Comparison of ENCODE assay signal across 8 mouse cellular contexts in genomic region chr17:28177540-28178046, GRCm38 (mm10). TPM values are rescaled to one million over a fixed set of nuclear protein-coding genes. Genes with fewer than 3 reads are reported as not detected.
DNase-seq lines count a peak whose midpoint lies in the region; ATAC-seq and TF ChIP-seq lines count a peak whose summit lies in the region.

No protein-coding gene starts in this region.

- H3K4me2 ChIP-seq in heart, embryonic 15.5 days, result peak overlapping the region; percentile 94
- H3K4me2 ChIP-seq in liver, embryonic 12.5 days, result peak overlapping the region; percentile 89
- H3K4me2 ChIP-seq in neural tube, embryonic 14.5 days (ENCODE audit: low read depth, low read length), result peak overlapping the region; percentile 72

- peak; percentile 71 for ATAC-seq in heart, embryonic 15.5 days (replicated peaks; ENCODE audit: insufficient number of reproducible peaks, insufficient read depth, low FRiP score, low read depth)
- ATAC-seq in liver, embryonic 12.5 days, result peak; percentile 65
- peak; percentile 59 for ATAC-seq in neural tube, embryonic 14.5 days (ENCODE audit: low read depth)

- peak overlapping the region; percentile 77 for H3K4me3 ChIP-seq in layer of hippocampus, adult 2 months
- peak overlapping the region; percentile 92 for H3K4me3 ChIP-seq in heart, embryonic 15.5 days
- peak overlapping the region; percentile 72 for H3K4me3 ChIP-seq in liver, embryonic 12.5 days
- H3K4me3 ChIP-seq in neural tube, embryonic 14.5 days (ENCODE audit: low read depth, low read length), result peak overlapping the region; percentile 86

- TF ChIP-seq CTCF in layer of hippocampus, adult 2 months (conservative IDR thresholded peaks at IDR 0.05), result no peak

- H3K9ac ChIP-seq in heart, embryonic 15.5 days, result peak overlapping the region; percentile 97
- H3K9ac ChIP-seq in liver, embryonic 12.5 days, result peak overlapping the region; percentile 80
- H3K9ac ChIP-seq in neural tube, embryonic 14.5 days (replicated peaks; ENCODE audit: low read depth, low read length), result peak overlapping the region; percentile 97

- no peaks in the 10 kb centered on the region for H3K27me3 ChIP-seq in heart, embryonic 15.5 days
- H3K27me3 ChIP-seq in liver, embryonic 12.5 days (replicated peaks), result peaks cover 3% of the 10 kb centered on the region; the same call in 1 of the 2 replicates
- H3K27me3 ChIP-seq in neural tube, embryonic 14.5 days (ENCODE audit: control insufficient read depth, insufficient read depth, low read length), result no peaks in the 10 kb centered on the region; the same call in 1 of the 2 replicates

- no peaks in the 10 kb centered on the region for H3K9me3 ChIP-seq in heart, embryonic 15.5 days (replicated peaks)
- H3K9me3 ChIP-seq in liver, embryonic 12.5 days (replicated peaks), result no peaks in the 10 kb centered on the region
- H3K9me3 ChIP-seq in neural tube, embryonic 14.5 days (ENCODE audit: control insufficient read depth, low read length), result no peaks in the 10 kb centered on the region

- peak overlapping the region; percentile 98 for H3K27ac ChIP-seq in layer of hippocampus, adult 2 months
- H3K27ac ChIP-seq in heart, embryonic 15.5 days, result peak overlapping the region; percentile 92
- H3K27ac ChIP-seq in liver, embryonic 12.5 days, result peak overlapping the region; percentile 79
- H3K27ac ChIP-seq in neural tube, embryonic 14.5 days (ENCODE audit: low read depth, low read length), result peak overlapping the region; percentile 91

- DNase-seq in layer of hippocampus, adult 2 months (ENCODE audit: low spot score in 2 of 2), result no peak
- DNase-seq in layer of hippocampus, postnatal 36 days, result no peak
- peak; percentile 57 for DNase-seq in brain, adult 2 months (ENCODE audit: low read depth, low spot score)
- DNase-seq in gastrocnemius, postnatal 4 days (ENCODE audit: low spot score in 2 of 2), result no peak
- no peak for DNase-seq in cerebellum, adult 11 months

- 8% methylated on average over 18 of the region's 22 CpGs for WGBS in heart, embryonic 15.5 days
- WGBS in liver, embryonic 12.5 days (ENCODE audit: insufficient replicate concordance), result 18% methylated on average over 11 of the region's 22 CpGs
- WGBS in neural tube, embryonic 14.5 days, result 20% methylated on average over 8 of the region's 22 CpGs

- H3K4me1 ChIP-seq in heart, embryonic 15.5 days (replicated peaks), result peaks cover 61% of the 10 kb centered on the region
- H3K4me1 ChIP-seq in liver, embryonic 12.5 days, result peaks cover 72% of the 10 kb centered on the region
- peaks cover 14% of the 10 kb centered on the region for H3K4me1 ChIP-seq in neural tube, embryonic 14.5 days (ENCODE audit: control insufficient read depth, insufficient read depth, low read length)

- H3K36me3 ChIP-seq in heart, embryonic 15.5 days, result no peaks in the 10 kb centered on the region
- H3K36me3 ChIP-seq in liver, embryonic 12.5 days, result no peaks in the 10 kb centered on the region
- H3K36me3 ChIP-seq in neural tube, embryonic 14.5 days (ENCODE audit: control insufficient read depth, insufficient read depth, low read length), result peaks cover 4% of the 10 kb centered on the region; the same call in 1 of the 2 replicates

RNA-seq across cellular contexts. Expression of gene Zfp523, which starts 0.7 kb away (rescaled TPM):
- total RNA-seq in layer of hippocampus, adult 2 months (2021), result 100 to 1,000 TPM; 104 to 106 TPM
- 100 to 1,000 TPM; 101 to 112 TPM for total RNA-seq in layer of hippocampus, postnatal 36 days (2021)
- 17.3 and 25.3 TPM in 2 replicates for polyA plus RNA-seq in heart, embryonic 15.5 days (2015; fragmentation: Nextera tagmentation; extraction: Ambion mirVana)
- polyA plus RNA-seq in liver, embryonic 12.5 days (2016; fragmentation: Nextera tagmentation; extraction: Ambion mirVana), result 11.1 TPM in 2 replicates
- 37.6 and 46.1 TPM in 2 replicates for polyA plus RNA-seq in neural tube, embryonic 14.5 days (2014; fragmentation: Nextera tagmentation; extraction: Ambion mirVana)
- total RNA-seq in gastrocnemius, postnatal 4 days (2021), result 10 to 100 TPM; 31.7 to 38.2 TPM

RNA-seq across cellular contexts. Expression of gene Def6, which starts 30.0 kb away (rescaled TPM):
- 1 to 10 TPM; 2.4 to 2.6 TPM for total RNA-seq in layer of hippocampus, adult 2 months (2021)
- total RNA-seq in layer of hippocampus, postnatal 36 days (2021), result 1 to 10 TPM; 2.1 to 3.4 TPM
- polyA plus RNA-seq in heart, embryonic 15.5 days (2015; fragmentation: Nextera tagmentation; extraction: Ambion mirVana), result 4.2 and 12.0 TPM in 2 replicates
- 21.6 and 25.2 TPM in 2 replicates for polyA plus RNA-seq in liver, embryonic 12.5 days (2016; fragmentation: Nextera tagmentation; extraction: Ambion mirVana)
- polyA plus RNA-seq in neural tube, embryonic 14.5 days (2014; fragmentation: Nextera tagmentation; extraction: Ambion mirVana), result 4.0 and 5.0 TPM in 2 replicates
- 1 to 10 TPM; 4.7 to 4.8 TPM for total RNA-seq in gastrocnemius, postnatal 4 days (2021)

RNA-seq across cellular contexts. Expression of gene Scube3, which starts 35.7 kb away (rescaled TPM):
- total RNA-seq in layer of hippocampus, adult 2 months (2021), result 1 to 10 TPM; 1.1 TPM
- 1 to 10 TPM in 1 of 2 experiments, under 1 TPM in 1; 0.96 to 1.0 TPM for total RNA-seq in layer of hippocampus, postnatal 36 days (2021)
- polyA plus RNA-seq in heart, embryonic 15.5 days (2015; fragmentation: Nextera tagmentation; extraction: Ambion mirVana), result 0.76 and 1.7 TPM in 2 replicates
- 0.91 and 1.2 TPM in 2 replicates for polyA plus RNA-seq in liver, embryonic 12.5 days (2016; fragmentation: Nextera tagmentation; extraction: Ambion mirVana)
- 4.7 and 6.3 TPM in 2 replicates for polyA plus RNA-seq in neural tube, embryonic 14.5 days (2014; fragmentation: Nextera tagmentation; extraction: Ambion mirVana)
- 1 to 10 TPM; 1.6 to 2.4 TPM for total RNA-seq in gastrocnemius, postnatal 4 days (2021)

RNA-seq across cellular contexts. Expression of gene Ppard, which starts 54.9 kb away (rescaled TPM):
- total RNA-seq in layer of hippocampus, adult 2 months (2021), result 10 to 100 TPM; 22.1 to 23.0 TPM
- 10 to 100 TPM; 22.8 to 30.3 TPM for total RNA-seq in layer of hippocampus, postnatal 36 days (2021)
- 1.1 and 1.4 TPM in 2 replicates for polyA plus RNA-seq in heart, embryonic 15.5 days (2015; fragmentation: Nextera tagmentation; extraction: Ambion mirVana)
- polyA plus RNA-seq in liver, embryonic 12.5 days (2016; fragmentation: Nextera tagmentation; extraction: Ambion mirVana), result 2.0 and 2.1 TPM in 2 replicates
- 1.3 and 2.0 TPM in 2 replicates for polyA plus RNA-seq in neural tube, embryonic 14.5 days (2014; fragmentation: Nextera tagmentation; extraction: Ambion mirVana)
- total RNA-seq in gastrocnemius, postnatal 4 days (2021), result 10 to 100 TPM; 34.3 to 37.6 TPM
